Mouse (Mus musculus) heart, embryonic 14.5 days (tissue): ENCODE measurements around the gene Gm20422. TPM values are rescaled to one million over a fixed set of nuclear protein-coding genes. Genes with fewer than 3 reads are reported as not detected.

Experiments
- ATAC-seq: fragments of 200-750 bp; cut with Nextera tagmentation; 2 replicates; pipeline ENCODE4 v1.8.0; 2017; ENCODE audit warnings: low read depth, moderate TSS enrichment; ENCODE audit not compliant: insufficient number of reproducible peaks, insufficient read depth, low FRiP score
- H3K27ac ChIP-seq, 2 experiments: fragments of 200-500 bp in 1 of 2; fragments of 300-500 bp in 1 of 2; sonication (generic) in 1 of 2; replicated peaks in 1 of 2; 2 replicates each; pipeline ENCODE4 v1.5.1; 2012 to 2014; ENCODE audit warnings: low read depth in 2 of 2, low read length in 2 of 2, control low read depth in 1 of 2, mild to moderate bottlenecking in 1 of 2, mixed read lengths in 1 of 2; ENCODE audit not compliant: control insufficient read depth in 1 of 2, insufficient read depth in 1 of 2
- H3K27me3 ChIP-seq: fragments of 300-500 bp; sonication (generic); 2 replicates; pipeline ENCODE4 v1.6.1; 2014; ENCODE audit warnings: mild to moderate bottlenecking, low read length, control low read depth; ENCODE audit not compliant: control insufficient read depth, insufficient read depth
- H3K36me3 ChIP-seq: fragments of 300-500 bp; sonication (generic); 2 replicates; pipeline ENCODE4 v1.6.1; 2014; ENCODE audit warnings: mild to moderate bottlenecking, control low read depth, low read length, mixed read lengths; ENCODE audit not compliant: control insufficient read depth, insufficient read depth
- H3K4me1 ChIP-seq, 2 experiments: fragments of 200-500 bp in 1 of 2; fragments of 300-500 bp in 1 of 2; sonication (generic) in 1 of 2; 2 replicates each; pipeline ENCODE4 v1.6.1; 2012 to 2014; ENCODE audit warnings: low read length in 2 of 2, control low read depth in 1 of 2, mixed read lengths in 1 of 2; ENCODE audit not compliant: control insufficient read depth in 2 of 2, insufficient read depth in 2 of 2
- H3K4me2 ChIP-seq: fragments of 300-500 bp; sonication (generic); 2 replicates; pipeline ENCODE4 v1.6.1; 2014; ENCODE audit warnings: mild to moderate bottlenecking, low read length
- H3K4me3 ChIP-seq, 2 experiments: fragments of 200-500 bp in 1 of 2; fragments of 300-500 bp in 1 of 2; sonication (generic) in 1 of 2; 2 replicates each; pipeline ENCODE4 v1.5.1; 2012 to 2014; ENCODE audit warnings: low read length in 2 of 2, mild to moderate bottlenecking in 2 of 2, control low read depth in 1 of 2, low read depth in 1 of 2, moderate library complexity in 1 of 2; ENCODE audit not compliant: control insufficient read depth in 1 of 2, insufficient read depth in 1 of 2
- H3K9ac ChIP-seq: fragments of 300-500 bp; sonication (generic); 2 replicates; pipeline ENCODE4 v1.6.1; 2014; ENCODE audit warnings: mild to moderate bottlenecking, low read length
- H3K9me3 ChIP-seq: fragments of 300-500 bp; sonication (generic); 2 replicates; pipeline ENCODE4 v1.6.1; 2016; ENCODE audit warnings: low read length, control low read depth; ENCODE audit not compliant: control insufficient read depth
- WGBS: fragments of 180-500 bp; shearing (Covaris S2); extraction: QIAGEN DNeasy Blood & Tissue Kit; methylation state at CpG from one replicate; pipeline ENCODE4 v1.1.7; 2014; 5-methylcytosine and 5-hydroxymethylcytosine counted together
- polyA plus RNA-seq: library from polyadenylated mRNA; unstranded; fragments of >200 nt; fragmentation: Nextera tagmentation; extraction: Ambion mirVana; gene quantifications from 2 replicates; pipeline ENCODE4 v1.2.1, GENCODE M21; 2014

The Gm20422 gene
- polyA plus RNA-seq, 1 experiment from 2014 or later: not detected

DNA sequence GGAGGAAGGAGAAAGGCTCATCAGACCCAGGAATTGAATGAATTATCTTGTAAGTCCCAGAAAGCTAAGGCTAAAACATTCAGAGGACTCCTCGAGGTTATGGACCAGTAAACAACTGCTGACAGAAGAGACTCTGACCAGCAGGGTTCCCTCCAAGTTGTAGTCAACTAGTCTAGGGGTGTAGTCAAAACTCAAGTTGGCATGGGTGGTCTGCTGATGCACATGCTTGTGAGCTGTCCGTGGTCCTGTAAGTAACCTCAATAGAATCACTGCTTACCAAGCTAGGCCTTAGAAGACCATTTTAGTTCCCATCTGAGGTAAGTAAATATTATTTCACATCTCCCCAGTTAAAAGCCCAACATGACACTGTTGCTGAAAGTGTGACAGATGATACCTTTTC lies 33.5 kb downstream of the Gm20422 start:
- Histone ChIP-seq H3K36me3 (peaks cover 29% of the 10 kb centered on the region), H3K9ac (no peak overlapping the region), H3K27ac (no peak overlapping the region), H3K4me1 (no peaks in the 10 kb centered on the region), H3K9me3 (no peaks in the 10 kb centered on the region), H3K4me2 (no peak overlapping the region), H3K4me3 (no peak overlapping the region), H3K27me3 (no peaks in the 10 kb centered on the region)
- ATAC-seq: no peak
- WGBS: 79% methylated on average over 2 of the region's 2 CpGs

DNA sequence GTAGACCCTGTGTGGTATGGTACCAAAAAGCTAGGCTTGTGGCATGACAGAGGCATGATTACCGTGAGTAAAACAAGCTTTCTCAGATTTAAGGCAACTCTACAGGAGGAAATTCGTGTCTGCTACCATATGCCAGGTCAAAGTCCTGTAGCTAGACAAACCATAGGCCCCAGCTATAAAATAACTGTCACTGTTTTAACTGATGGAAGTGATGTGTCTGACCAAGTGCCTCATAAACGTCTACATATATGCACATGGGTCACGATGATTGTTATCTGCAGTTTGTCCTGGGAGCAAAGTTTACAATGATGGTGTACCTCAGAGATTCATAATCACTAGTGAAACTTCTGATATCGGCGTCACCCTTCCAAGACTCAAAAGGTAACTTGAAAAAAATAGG lies 33.9 kb downstream of the Gm20422 start:
- H3K36me3 ChIP-seq: peaks cover 29% of the 10 kb centered on the region
- no peak overlapping the region for H3K9ac ChIP-seq
- no peak overlapping the region for H3K4me3 ChIP-seq
- no peaks in the 10 kb centered on the region for H3K9me3 ChIP-seq
- no peaks in the 10 kb centered on the region for H3K4me1 ChIP-seq
- 80% methylated on average over 6 of the region's 6 CpGs for WGBS
- no peak overlapping the region for H3K4me2 ChIP-seq
- ATAC-seq: no peak
- no peaks in the 10 kb centered on the region for H3K27me3 ChIP-seq
- no peak overlapping the region for H3K27ac ChIP-seq

DNA sequence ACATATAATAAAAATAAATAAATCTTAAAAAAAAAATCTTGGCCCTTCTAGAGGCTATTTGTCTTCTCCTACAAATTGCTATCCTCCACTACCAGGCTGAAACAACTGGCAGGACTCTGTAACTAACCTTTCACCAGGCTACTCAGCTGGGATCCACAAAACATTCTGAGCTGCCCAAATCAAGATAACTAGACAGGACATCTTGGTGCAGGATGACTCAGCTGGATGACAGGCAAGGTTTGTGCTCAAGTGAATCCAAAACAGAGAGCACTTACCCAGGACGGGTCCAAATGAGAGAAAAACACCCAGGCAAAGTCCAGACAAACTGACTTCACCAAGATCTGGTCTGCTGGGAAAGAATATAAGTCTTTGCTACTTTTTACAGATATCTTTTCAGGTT lies 39.2 kb downstream of the Gm20422 start:
- H3K27ac ChIP-seq: no peak overlapping the region
- H3K9me3 ChIP-seq: no peaks in the 10 kb centered on the region
- H3K4me2 ChIP-seq: no peak overlapping the region
- ATAC-seq: no peak
- WGBS: 50% methylated on average over 1 of the region's 1 CpGs
- no peaks in the 10 kb centered on the region for H3K36me3 ChIP-seq
- H3K27me3 ChIP-seq: no peaks in the 10 kb centered on the region
- no peaks in the 10 kb centered on the region for H3K4me1 ChIP-seq
- no peak overlapping the region for H3K9ac ChIP-seq
- H3K4me3 ChIP-seq: no peak overlapping the region

DNA sequence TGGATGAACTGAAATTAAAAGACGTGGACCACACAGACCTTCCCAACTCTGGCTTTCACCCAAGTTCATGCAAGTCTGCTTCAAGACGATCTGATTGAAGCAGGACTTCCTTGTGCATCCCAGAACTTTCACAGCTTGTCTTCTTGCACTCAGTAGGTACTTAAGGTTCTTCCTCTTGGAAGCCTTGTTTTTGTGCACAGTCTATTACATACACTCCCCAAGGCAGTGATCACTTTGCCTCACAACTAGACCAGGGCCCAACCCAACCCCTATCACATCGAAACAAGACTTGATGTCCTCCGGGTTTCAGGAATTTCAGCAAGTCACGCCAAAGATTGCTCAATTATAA lies 57.5 kb downstream of the Gm20422 start:
- WGBS: 39% methylated on average over 5 of the region's 5 CpGs
- H3K9me3 ChIP-seq: no peaks in the 10 kb centered on the region
- H3K36me3 ChIP-seq: peaks cover 14% of the 10 kb centered on the region
- H3K27ac ChIP-seq: peak overlapping the region; percentile 53 to 54; a peak in 2 of 4 replicates
- no peaks in the 10 kb centered on the region for H3K27me3 ChIP-seq
- peak overlapping the region; percentile 68 for H3K4me2 ChIP-seq
- peak overlapping the region; percentile 52; the same call in 1 of the 2 replicates for H3K9ac ChIP-seq
- H3K4me1 ChIP-seq: peaks cover 7 to 14% of the 10 kb centered on the region in 2 experiments
- peak; percentile 4; the same call in 1 of the 2 replicates for ATAC-seq
- H3K4me3 ChIP-seq: peak overlapping the region; percentile 43 to 95

DNA sequence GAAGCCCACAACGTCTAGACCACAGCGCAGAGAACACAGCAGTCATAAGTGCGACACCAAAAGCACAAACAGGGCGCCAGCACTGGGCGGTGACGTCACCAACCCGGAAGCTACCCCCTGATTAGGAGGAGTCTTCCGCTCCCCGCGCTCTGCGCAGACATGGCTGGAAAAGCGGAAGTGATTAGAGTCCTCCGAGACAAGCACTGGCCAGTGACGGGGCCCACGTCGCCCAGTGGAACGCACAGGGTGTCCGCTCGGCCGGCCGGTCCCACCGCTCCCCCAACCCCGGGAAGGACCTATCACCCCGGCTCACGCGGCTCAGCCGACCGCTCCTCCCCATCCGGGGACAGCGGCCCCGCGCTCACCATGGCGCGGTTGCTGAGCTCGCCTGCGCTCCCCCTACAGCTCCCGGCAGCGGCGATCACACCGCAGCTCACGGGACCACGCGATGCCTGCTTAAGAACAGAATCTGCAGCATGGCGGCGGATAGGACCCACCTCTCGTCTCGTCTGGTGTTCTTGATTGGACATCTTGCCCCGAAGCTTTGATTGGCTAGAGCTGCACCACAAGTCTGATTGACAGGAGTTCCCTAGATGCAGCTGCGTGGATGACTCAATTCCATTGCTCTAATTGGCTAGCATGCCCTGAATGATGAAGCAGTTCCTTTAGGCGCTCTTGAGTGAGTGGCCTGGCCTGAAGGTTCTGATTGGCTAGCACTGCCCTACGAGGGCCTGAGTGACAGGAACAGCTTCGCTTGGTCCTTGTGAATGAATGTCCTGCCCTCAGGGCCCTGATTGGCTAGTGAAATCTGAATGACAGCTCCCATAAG lies 58.1 kb downstream of the Gm20422 start:
- Histone ChIP-seq H3K27ac (peak overlapping the region; percentile 100), H3K4me3 (peak overlapping the region; percentile 95 to 98), H3K27me3 (no peaks in the 10 kb centered on the region), H3K4me2 (peak overlapping the region; percentile 69), H3K9me3 (no peaks in the 10 kb centered on the region), H3K4me1 (peaks cover 7 to 14% of the 10 kb centered on the region in 2 experiments), H3K9ac (peak overlapping the region; percentile 99), H3K36me3 (peaks cover 18% of the 10 kb centered on the region)
- under 1% methylated on average over 49 of the region's 52 CpGs for WGBS
- ATAC-seq: peak; percentile 99

DNA sequence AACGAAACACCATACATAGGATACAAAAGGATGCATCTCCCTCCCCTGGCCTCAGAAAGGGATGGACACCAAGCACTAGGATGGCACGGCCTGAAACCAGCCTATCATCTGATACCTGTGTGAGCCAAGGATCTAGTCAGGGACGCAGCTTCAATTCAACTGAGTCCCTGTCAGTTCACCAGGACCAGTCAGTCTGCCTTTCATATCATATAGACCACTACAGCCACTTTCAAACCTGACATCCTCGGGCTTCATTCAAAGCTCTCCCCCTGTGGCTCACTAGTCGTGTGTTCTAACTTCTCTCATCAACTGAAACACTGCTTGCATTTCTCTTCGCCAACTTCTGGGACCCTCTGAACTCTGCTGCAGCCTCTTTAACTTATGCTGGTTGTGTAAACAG lies 59.3 kb downstream of the Gm20422 start:
- peaks cover 7 to 14% of the 10 kb centered on the region in 2 experiments for H3K4me1 ChIP-seq
- 74% methylated on average over 6 of the region's 6 CpGs for WGBS
- H3K27ac ChIP-seq: no peak overlapping the region
- H3K27me3 ChIP-seq: no peaks in the 10 kb centered on the region
- peak overlapping the region; percentile 99 for H3K9ac ChIP-seq
- peak overlapping the region in 1 of 2 experiments; percentile 95; a peak in 2 of 4 replicates for H3K4me3 ChIP-seq
- peak overlapping the region; percentile 69 for H3K4me2 ChIP-seq
- peaks cover 28% of the 10 kb centered on the region for H3K36me3 ChIP-seq
- no peak for ATAC-seq
- no peaks in the 10 kb centered on the region for H3K9me3 ChIP-seq

DNA sequence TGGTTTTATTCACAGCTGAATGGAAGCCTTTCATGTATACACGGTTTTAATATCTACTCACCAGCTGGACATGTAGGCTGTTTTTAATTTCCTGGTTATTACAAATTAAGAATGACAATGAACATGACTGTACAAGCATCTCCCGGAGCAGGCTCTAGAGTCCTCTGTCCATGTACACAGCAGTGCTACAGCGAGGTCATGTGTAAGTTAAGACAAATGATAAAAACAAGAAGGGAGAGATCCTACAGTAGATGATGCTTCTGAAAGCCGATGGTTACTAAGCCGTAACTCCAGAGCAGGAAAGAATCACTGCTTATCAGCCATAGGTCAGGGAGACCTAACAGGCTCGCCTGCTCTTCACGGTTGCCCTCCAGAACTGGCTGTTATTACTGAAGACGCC lies 61.2 kb downstream of the Gm20422 start:
- Histone ChIP-seq H3K4me1 (peaks cover 7 to 14% of the 10 kb centered on the region in 2 experiments), H3K27me3 (no peaks in the 10 kb centered on the region), H3K27ac (no peak overlapping the region), H3K4me3 (no peak overlapping the region), H3K9ac (no peak overlapping the region), H3K9me3 (no peaks in the 10 kb centered on the region), H3K36me3 (peaks cover 46% of the 10 kb centered on the region), H3K4me2 (no peak overlapping the region)
- no peak for ATAC-seq
- WGBS: 77% methylated on average over 8 of the region's 8 CpGs
